Mouse (Mus musculus) hindbrain, embryonic 16.5 days (tissue): Measurements from ENCODE around the gene AU040320. TPM values are rescaled to one million over a fixed set of nuclear protein-coding genes. Genes with fewer than 3 reads are reported as not detected.

Experiments
- ATAC-seq: fragments of 200-750 bp; cut with Nextera tagmentation; 2 replicates; pipeline ENCODE4 v1.8.0; 2017; ENCODE audit warnings: moderate TSS enrichment, moderate library complexity
- H3K27ac ChIP-seq: fragments of 300-500 bp; sonication (generic); 2 replicates; pipeline ENCODE4 v1.5.1; 2014; ENCODE audit warnings: low read depth, mild to moderate bottlenecking, control low read depth, low read length, moderate library complexity
- H3K27me3 ChIP-seq: fragments of 300-500 bp; sonication (generic); replicated peaks from 2 replicates; pipeline ENCODE4 v1.6.1; 2014; ENCODE audit warnings: low read length; ENCODE audit not compliant: control insufficient read depth, insufficient read depth
- H3K36me3 ChIP-seq: fragments of 300-500 bp; sonication (generic); 2 replicates; pipeline ENCODE4 v1.6.1; 2014; ENCODE audit warnings: mild to moderate bottlenecking, low read length, moderate library complexity, mixed read lengths; ENCODE audit not compliant: control insufficient read depth, insufficient read depth
- H3K4me1 ChIP-seq: fragments of 300-500 bp; sonication (generic); 2 replicates; pipeline ENCODE4 v1.6.1; 2014; ENCODE audit warnings: low read depth, low read length; ENCODE audit not compliant: control insufficient read depth, insufficient read depth
- H3K4me2 ChIP-seq: fragments of 300-500 bp; sonication (generic); 2 replicates; pipeline ENCODE4 v1.6.1; 2014; ENCODE audit warnings: mild to moderate bottlenecking, low read length, control low read depth, moderate library complexity
- H3K4me3 ChIP-seq: fragments of 300-500 bp; sonication (generic); 2 replicates; pipeline ENCODE4 v1.5.1; 2014; ENCODE audit warnings: mild to moderate bottlenecking, low read length, control low read depth, moderate library complexity
- H3K9ac ChIP-seq: fragments of 300-500 bp; sonication (generic); 2 replicates; pipeline ENCODE4 v1.6.1; 2014; ENCODE audit warnings: low read depth, mild to moderate bottlenecking, control low read depth, low read length, moderate library complexity
- H3K9me3 ChIP-seq: fragments of 300-500 bp; sonication (generic); 2 replicates; pipeline ENCODE4 v1.6.1; 2014; ENCODE audit warnings: mild to moderate bottlenecking, low read length, moderate library complexity; ENCODE audit not compliant: control insufficient read depth
- WGBS: fragments of 180-500 bp; shearing (Covaris S2); extraction: QIAGEN DNeasy Blood & Tissue Kit; methylation state at CpG from one replicate; pipeline ENCODE4 v1.1.7; 2014; 5-methylcytosine and 5-hydroxymethylcytosine counted together
- polyA plus RNA-seq: library from polyadenylated mRNA; unstranded; fragments of >200 nt; fragmentation: Nextera tagmentation; extraction: Ambion mirVana; gene quantifications from 2 replicates; pipeline ENCODE4 v1.2.1, GENCODE M21; 2015

Gene AU040320
- polyA plus RNA-seq, 1 experiment from 2014 or later, result 35.0 TPM

GRCm38 (mm10) chr4:126773871-126774270, 20.5 kb downstream of the AU040320 start:
- Histone ChIP-seq H3K9me3 (no peaks in the 10 kb centered on the region), H3K9ac (no peak overlapping the region), H3K4me3 (no peak overlapping the region), H3K27ac (no peak overlapping the region), H3K4me2 (no peak overlapping the region), H3K27me3 (no peaks in the 10 kb centered on the region), H3K4me1 (peaks cover 3% of the 10 kb centered on the region), H3K36me3 (no peaks in the 10 kb centered on the region)
- WGBS, result 90% methylated on average over 6 of the region's 6 CpGs
- no peak for ATAC-seq

- WGBS, result 84% methylated on average over 1 of the region's 1 CpGs
- Histone ChIP-seq H3K27me3 (no peaks in the 10 kb centered on the region), H3K9me3 (no peaks in the 10 kb centered on the region), H3K4me2 (no peak overlapping the region), H3K9ac (no peak overlapping the region), H3K4me1 (peaks cover 15% of the 10 kb centered on the region), H3K27ac (no peak overlapping the region), H3K4me3 (no peak overlapping the region), H3K36me3 (no peaks in the 10 kb centered on the region)
- ATAC-seq, result no peak
These were observed 21.8 kb downstream of the AU040320 start for GRCm38 (mm10) chr4:126775182-126775581.

GRCm38 (mm10) chr4:126779148-126779581, 25.8 kb downstream of the AU040320 start:
- WGBS, result 22% methylated on average over 8 of the region's 8 CpGs

GRCm38 (mm10) chr4:126779826-126780775, 26.8 kb downstream of the AU040320 start:
- Histone ChIP-seq H3K9ac (peak overlapping the region; percentile 47), H3K4me2 (peak overlapping the region; percentile 30; the same call in 1 of the 2 replicates), H3K9me3 (no peaks in the 10 kb centered on the region), H3K27ac (peak overlapping the region; percentile 71), H3K4me3 (no peak overlapping the region), H3K4me1 (peaks cover 23% of the 10 kb centered on the region), H3K36me3 (no peaks in the 10 kb centered on the region), H3K27me3 (no peaks in the 10 kb centered on the region)
- 26% methylated on average over 12 of the region's 12 CpGs for WGBS
- ATAC-seq, result 0 out of 2 replicates have a peak, but pooled peaks have one; percentile 40

More at GRCm38 (mm10) chr4:126779148-126779581, 25.8 kb downstream of the AU040320 start:
- Histone ChIP-seq H3K36me3 (no peaks in the 10 kb centered on the region), H3K4me3 (no peak overlapping the region), H3K9ac (peak overlapping the region; percentile 19; the same call in 1 of the 2 replicates), H3K4me2 (peak overlapping the region; percentile 34), H3K9me3 (no peaks in the 10 kb centered on the region), H3K27ac (peak overlapping the region; percentile 63), H3K27me3 (no peaks in the 10 kb centered on the region), H3K4me1 (peaks cover 23% of the 10 kb centered on the region)
- peak; percentile 58 for ATAC-seq

DNA sequence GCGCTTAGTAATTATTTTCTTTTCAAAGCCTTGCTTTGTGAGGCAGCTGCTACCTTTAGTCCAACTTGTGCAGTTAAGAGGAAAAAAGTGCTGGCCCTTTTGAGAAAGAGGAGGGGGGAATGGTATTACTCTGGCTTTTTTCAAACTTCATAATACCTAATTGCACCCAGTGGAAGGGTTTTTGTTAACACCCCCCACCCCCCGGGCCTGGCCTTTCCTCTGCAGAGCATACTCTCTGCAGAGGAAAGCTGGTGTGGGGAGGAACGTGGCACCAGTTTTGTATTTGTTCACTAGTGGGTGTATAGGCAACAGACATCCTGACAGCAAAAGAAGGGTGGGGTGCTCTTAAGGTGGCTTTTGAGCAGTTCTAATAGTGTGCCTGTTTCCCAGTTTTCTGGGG, 28.5 kb downstream of the AU040320 start:
- Histone ChIP-seq H3K9me3 (no peaks in the 10 kb centered on the region), H3K4me2 (no peak overlapping the region), H3K36me3 (no peaks in the 10 kb centered on the region), H3K4me3 (no peak overlapping the region), H3K9ac (no peak overlapping the region), H3K27ac (no peak overlapping the region), H3K4me1 (peaks cover 23% of the 10 kb centered on the region), H3K27me3 (no peaks in the 10 kb centered on the region)
- 60% methylated on average over 3 of the region's 3 CpGs for WGBS
- ATAC-seq, result no peak

DNA sequence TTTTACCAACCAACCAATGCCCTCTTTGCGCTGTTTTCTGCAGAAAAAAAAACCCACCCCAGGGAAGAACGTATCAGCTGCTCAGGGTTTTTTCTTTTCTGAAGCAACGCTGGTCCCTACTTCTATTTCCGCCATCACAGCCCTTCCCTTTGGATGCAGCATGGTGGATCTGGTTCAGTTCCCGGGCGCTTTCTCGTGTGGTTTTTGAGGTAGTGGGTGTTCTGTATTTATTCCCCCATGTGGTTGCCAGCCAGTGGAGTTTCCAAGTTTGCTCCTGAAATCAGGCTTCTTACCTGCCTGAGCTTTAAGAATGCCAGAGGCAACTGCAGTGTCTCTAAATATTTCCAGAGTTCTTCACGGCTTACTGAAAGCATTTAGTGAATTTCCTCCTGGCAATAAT, 29.2 kb downstream of the AU040320 start:
- H3K9ac ChIP-seq, result no peak overlapping the region
- WGBS, result 87% methylated on average over 8 of the region's 8 CpGs
- H3K36me3 ChIP-seq, result no peaks in the 10 kb centered on the region
- no peaks in the 10 kb centered on the region for H3K9me3 ChIP-seq
- H3K27ac ChIP-seq, result no peak overlapping the region
- H3K4me2 ChIP-seq, result no peak overlapping the region
- no peaks in the 10 kb centered on the region for H3K27me3 ChIP-seq
- H3K4me1 ChIP-seq, result peaks cover 23% of the 10 kb centered on the region
- no peak for ATAC-seq
- no peak overlapping the region for H3K4me3 ChIP-seq

GRCm38 (mm10) chr4:126782996-126783395, 29.7 kb downstream of the AU040320 start:
- Histone ChIP-seq H3K27me3 (no peaks in the 10 kb centered on the region), H3K9me3 (no peaks in the 10 kb centered on the region), H3K4me2 (no peak overlapping the region), H3K36me3 (no peaks in the 10 kb centered on the region), H3K4me1 (peaks cover 23% of the 10 kb centered on the region), H3K4me3 (no peak overlapping the region), H3K27ac (no peak overlapping the region), H3K9ac (no peak overlapping the region)
- ATAC-seq, result no peak
- WGBS, result 73% methylated on average over 8 of the region's 8 CpGs

GRCm38 (mm10) chr4:126792341-126793102, 39.2 kb downstream of the AU040320 start:
- H3K4me1 ChIP-seq, result no peaks in the 10 kb centered on the region
- WGBS, result 92% methylated on average over 7 of the region's 7 CpGs
- peaks cover 3% of the 10 kb centered on the region; the same call in 1 of the 2 replicates for H3K36me3 ChIP-seq
- H3K9me3 ChIP-seq, result 0 out of 2 replicates have a peak, but pooled peaks cover 2% of the 10 kb centered on the region
- H3K4me2 ChIP-seq, result no peak overlapping the region
- no peaks in the 10 kb centered on the region for H3K27me3 ChIP-seq
- no peak overlapping the region for H3K27ac ChIP-seq
- no peak overlapping the region for H3K4me3 ChIP-seq
- ATAC-seq, result no peak
- H3K9ac ChIP-seq, result no peak overlapping the region

- Histone ChIP-seq H3K27me3 (no peaks in the 10 kb centered on the region), H3K36me3 (no peaks in the 10 kb centered on the region), H3K9ac (no peak overlapping the region), H3K27ac (no peak overlapping the region), H3K4me2 (no peak overlapping the region), H3K4me1 (peaks cover 4% of the 10 kb centered on the region; the same call in 1 of the 2 replicates), H3K4me3 (no peak overlapping the region), H3K9me3 (no peaks in the 10 kb centered on the region)
- WGBS, result 93% methylated on average over 8 of the region's 8 CpGs
- no peak for ATAC-seq
These were observed 48.8 kb downstream of the AU040320 start for GRCm38 (mm10) chr4:126802174-126802573.
